Mouse (Mus musculus) CD4-positive, CD25-positive, alpha-beta regulatory T cell, adult 4 months (primary cell): Measurements from ENCODE around the gene Rnf208. TPM values are rescaled to one million over a fixed set of nuclear protein-coding genes. Genes with fewer than 3 reads are reported as not detected.
A peak's percentile ranks its signal among the peaks of the same experiment; 100 is the strongest.

Source experiments
- ATAC-seq: one replicate; pipeline ENCODE4 v1.8.0; 2017
- polyA plus RNA-seq, 2 experiments: library from polyadenylated mRNA; unstranded; fragments of 100-300 nt; shearing (Covaris generic); gene quantifications; one replicate each; pipeline ENCODE4 v1.2.1; 2017

Rnf208 gene
- polyA plus RNA-seq, 2 experiments from 2014 or later = 0.38 to 0.57 TPM

- ATAC-seq = peak; percentile 86
Observed at GRCm38 (mm10) chr2:25224766-25225752, 17.0 kb upstream of the Rnf208 start.

- no peak for ATAC-seq
Observed at GRCm38 (mm10) chr2:25225811-25226379, 16.2 kb upstream of the Rnf208 start.

- no peak for ATAC-seq
Observed at GRCm38 (mm10) chr2:25226864-25227263, 15.2 kb upstream of the Rnf208 start.

GRCm38 (mm10) chr2:25227406-25227805, 14.6 kb upstream of the Rnf208 start:
- no peak for ATAC-seq

GRCm38 (mm10) chr2:25228431-25228889, 13.6 kb upstream of the Rnf208 start:
- ATAC-seq = peak; percentile 52

DNA sequence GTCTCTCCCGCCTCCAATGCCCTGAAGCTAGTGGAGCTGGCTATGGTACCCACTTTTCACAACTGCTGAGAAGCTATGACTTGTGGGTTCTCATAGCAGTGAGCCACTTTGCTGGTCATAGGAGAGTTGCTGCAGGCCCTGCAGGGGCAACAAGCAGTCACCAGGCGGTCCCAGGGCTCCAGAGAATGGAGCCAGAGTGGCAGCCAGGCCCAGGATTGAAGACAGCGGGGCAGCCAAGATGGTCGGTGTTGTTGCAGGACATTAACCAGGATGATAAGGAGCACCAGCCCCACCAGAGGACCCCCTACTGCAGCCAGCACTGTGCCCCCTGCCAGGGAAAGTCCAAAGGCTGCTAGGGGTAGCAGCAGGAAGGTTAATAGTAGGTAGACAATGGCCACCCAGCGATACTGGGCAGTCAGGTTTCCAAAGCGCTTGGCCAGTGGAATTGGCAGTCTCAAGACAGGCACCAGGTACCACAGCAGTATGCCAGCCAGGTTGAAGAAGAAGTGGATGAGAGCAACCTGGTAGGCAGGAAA, 13.0 kb upstream of the Rnf208 start:
- no peak for ATAC-seq

DNA sequence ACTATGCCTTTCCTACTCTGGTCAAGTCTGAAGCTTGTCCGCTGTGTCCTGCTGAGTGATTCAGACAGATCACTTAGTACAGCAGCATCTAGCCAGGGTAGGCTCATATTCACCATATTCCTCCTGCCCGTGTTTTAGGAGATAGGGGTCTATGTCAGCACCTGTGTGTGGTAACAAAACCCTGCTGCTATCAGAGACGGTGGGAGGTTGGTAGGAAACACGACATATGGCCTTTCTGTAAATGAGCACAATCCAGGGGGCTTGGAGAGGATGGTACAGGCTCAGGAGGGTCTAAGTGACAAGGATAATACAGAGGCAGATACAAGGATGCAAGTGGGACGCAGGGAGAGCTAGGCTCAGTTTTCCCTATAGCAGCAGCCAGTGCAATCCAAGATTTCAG, 12.5 kb upstream of the Rnf208 start:
- ATAC-seq = no peak

GRCm38 (mm10) chr2:25230581-25230980, 11.5 kb upstream of the Rnf208 start:
- ATAC-seq = no peak

- no peak for ATAC-seq
Observed at GRCm38 (mm10) chr2:25231038-25231437, 11.0 kb upstream of the Rnf208 start.

DNA sequence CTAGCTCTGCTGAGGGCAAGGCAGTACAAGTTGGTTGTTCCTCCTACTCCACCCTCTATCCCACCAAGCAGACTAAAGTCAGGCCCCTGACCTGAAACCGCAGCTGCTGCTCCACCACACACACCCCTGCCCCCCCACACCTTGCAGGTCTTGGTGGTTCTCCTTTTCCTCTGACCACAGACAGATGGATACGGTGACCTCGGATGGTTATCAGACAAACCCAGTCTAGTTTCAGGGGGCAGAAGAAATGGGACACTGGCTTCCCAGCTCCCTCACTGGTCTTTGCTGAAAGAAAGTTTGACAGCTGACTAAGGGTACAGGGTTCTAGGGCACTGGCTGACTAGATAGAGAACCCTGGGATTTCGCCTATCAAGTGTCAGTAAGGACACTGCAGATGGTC, 8.6 kb upstream of the Rnf208 start:
- ATAC-seq = no peak

DNA sequence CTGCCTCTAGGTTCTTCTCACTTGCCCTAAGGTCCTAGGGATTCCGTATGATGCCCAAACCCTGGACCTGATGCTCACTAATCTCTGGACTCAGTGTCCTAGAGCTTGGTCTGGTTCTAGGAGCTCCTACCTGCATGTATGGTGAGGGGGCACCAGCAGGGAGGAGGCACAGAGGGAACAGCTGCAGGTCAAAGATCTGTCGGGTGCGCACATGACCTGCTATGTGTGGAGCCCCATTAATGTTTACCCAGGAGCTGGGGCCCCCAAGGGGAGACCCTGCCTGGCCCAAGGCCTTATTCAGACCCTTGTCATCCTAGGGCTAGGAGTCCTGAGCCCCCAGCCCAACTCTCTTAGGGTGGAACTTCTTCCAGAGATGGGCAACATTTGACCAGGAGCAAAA, 8.0 kb upstream of the Rnf208 start, which contains the start of gene Slc34a3:
Gene Slc34a3 (minus strand): TSS at position 315 of the 400 bp plus-strand sequence.
- no peak for ATAC-seq

DNA sequence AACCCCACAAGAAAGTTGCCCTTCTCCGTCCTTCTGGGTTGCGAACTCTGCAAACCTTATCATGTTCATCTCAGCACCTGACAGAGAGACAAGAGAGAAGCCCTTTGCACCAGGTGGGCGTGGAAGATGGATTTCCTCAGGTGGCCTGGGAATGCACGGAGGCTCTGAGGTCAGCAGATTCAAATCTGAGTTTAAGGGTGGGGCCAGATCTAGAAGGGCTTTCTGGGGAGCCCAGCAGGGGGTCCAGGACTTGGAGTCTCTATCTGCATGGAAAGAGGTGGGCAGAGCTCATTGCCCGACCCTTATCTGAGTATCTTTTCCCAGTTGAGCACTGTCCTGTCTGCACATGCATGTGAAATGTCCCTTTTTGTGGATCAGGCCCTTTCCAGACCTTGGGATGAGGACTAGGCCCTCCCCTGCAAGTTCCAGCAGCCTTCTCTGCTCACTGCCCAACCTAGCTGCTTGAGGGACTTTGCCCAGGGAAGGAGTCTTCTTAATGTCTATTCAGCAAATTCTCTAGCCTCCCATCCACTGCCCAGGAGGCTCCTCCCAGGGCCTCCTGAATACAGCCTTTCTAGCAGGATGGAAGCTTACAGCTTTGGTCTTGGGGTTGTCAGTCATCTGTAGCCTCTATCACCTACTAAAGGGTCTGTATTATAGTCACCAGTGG, 7.4 kb upstream of the Rnf208 start:
- ATAC-seq = no peak

DNA sequence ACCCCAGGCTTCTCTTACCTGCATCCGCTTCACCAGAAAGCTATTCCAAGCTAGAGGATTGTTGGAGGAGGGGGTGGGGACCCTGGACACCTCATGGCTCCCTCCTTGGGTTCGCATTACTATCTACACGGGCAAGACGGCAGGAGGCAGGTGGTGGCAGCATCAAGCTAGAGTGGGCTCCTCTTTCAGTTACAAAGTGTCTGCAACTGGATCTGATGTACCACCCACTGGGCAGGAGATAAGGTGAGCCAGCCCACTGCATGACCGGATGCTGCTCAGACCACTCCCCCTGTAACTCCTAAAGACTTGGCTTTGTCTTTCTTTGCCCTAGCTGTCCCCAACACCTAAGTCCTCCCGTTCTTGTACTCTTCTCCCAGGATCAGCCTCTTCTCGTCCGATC, 5.4 kb upstream of the Rnf208 start, which contains the start of gene Rnf224:
Gene Rnf224 (minus strand): TSS at position 174 of the 400 bp plus-strand sequence.
- no peak for ATAC-seq

GRCm38 (mm10) chr2:25237522-25237921, 4.5 kb upstream of the Rnf208 start:
- ATAC-seq = no peak

DNA sequence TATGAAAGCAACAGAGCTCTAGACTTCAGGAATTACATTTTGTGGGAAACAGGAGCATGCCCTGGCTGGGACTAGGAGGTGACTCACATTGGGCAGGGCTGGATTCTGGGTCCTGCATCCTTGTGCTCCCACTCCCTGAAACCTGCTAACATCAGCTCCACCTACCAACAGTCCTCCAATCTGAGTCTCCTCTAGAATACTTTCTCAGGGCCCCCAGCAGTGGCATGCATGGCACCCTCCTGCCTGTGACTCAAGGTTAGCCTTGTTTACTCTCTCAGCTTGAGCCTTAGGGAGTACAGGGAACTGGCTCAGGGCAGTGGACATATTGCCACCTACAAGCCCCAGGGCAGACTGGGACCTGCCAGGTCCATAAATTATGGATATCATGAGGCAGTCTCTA, 3.9 kb upstream of the Rnf208 start:
- ATAC-seq = no peak

DNA sequence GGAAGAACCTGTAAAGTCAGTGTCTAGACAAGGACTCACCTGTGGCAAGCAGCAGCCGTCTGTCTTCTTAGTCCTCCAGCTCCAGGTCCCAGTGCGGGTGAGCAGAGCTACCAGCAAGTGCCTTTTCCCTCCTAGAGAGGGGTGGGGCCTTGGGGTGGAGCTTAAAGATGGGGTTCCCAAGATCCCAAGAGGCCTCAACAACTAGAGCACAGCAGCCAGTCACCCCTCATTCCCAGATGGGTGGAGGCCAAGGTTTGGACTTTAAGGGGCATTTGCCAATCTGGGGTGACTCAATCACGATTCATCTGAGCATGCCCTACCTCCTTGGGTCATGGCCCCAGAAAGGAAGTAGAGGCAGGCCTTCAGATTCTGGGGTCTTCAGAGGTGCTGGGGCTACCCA, 2.3 kb upstream of the Rnf208 start:
- ATAC-seq = no peak

GRCm38 (mm10) chr2:25240310-25240709, 1.7 kb upstream of the Rnf208 start:
- no peak for ATAC-seq

DNA sequence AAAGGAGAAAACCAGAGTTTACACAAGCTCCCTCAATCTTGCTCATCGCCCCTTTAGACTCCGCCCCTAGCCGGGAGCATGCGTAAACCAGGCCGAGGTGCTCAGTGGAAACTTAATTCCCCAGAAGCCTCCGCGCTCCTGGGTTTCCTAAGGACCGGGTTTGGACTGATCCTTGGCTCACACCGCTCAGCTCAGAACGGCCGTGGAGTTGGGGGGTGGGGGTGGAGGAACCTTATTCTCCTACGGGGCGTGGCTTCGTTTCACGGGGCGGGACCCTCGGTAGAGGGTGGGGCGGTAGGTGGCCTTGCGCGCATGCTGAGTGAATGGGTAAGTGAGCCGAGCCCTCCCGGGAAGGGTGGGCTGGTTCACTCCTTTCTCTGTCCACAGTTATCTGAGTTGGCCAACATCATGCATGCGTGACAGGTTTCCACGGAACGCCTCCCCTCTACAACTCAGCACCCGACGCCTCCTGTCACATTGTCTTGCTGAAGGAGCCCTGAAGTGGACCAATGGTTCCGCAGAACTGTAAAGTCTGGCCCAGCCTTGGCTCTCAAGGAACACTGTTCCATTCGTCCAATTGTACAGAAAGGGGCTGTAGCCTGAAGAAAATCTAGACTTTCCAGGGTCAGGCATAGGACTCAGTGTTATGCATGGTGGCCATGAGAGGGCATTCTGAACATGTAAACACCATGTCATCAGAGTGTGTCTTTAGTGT, 1.2 kb upstream of the Rnf208 start:
- ATAC-seq = peak; percentile 66

DNA sequence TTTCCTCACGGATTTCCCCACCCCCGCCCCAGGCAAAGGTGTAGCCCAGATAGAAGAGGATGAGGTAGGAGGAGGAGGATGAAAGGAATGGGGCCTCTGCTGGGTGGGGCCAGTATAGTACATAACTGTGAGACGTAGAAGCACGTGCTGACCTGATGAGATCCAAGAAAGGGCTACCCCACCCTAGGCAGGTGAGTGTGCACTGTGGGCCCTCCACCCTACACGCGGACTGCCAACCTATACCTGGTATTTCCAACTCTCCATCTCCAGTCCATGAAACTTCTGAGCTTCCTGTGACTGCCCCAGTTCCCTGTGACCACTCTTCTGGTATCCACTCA, 648 bp upstream of the Rnf208 start:
- peak; percentile 37 for ATAC-seq

- no peak for ATAC-seq
Observed at GRCm38 (mm10) chr2:25243342-25243741, 1.3 kb downstream of the Rnf208 start.

GRCm38 (mm10) chr2:25244144-25244543, 2.1 kb downstream of the Rnf208 start:
- no peak for ATAC-seq
